Mouse (Mus musculus) lung, adult 2 months (tissue): ENCODE measurements around the gene Afap1. TPM values are rescaled to one million over a fixed set of nuclear protein-coding genes. Genes with fewer than 3 reads are reported as not detected.

ENCODE experiments used
- DNase-seq: peaks from one replicate; pipeline ENCODE4 v3.0.0; 2022
- H3K4me1 ChIP-seq: fragments of 200-500 bp; 2 replicates; pipeline ENCODE4 v1.6.1; 2011; ENCODE audit warnings: low read length; ENCODE audit not compliant: control insufficient read depth, insufficient read depth
- H3K4me3 ChIP-seq: fragments of 200-500 bp; replicated peaks from 2 replicates; pipeline ENCODE3; 2011; ENCODE audit warnings: low read depth, mild to moderate bottlenecking, control low read depth, low read length; ENCODE audit errors: extremely low read depth
- CTCF ChIP-seq: fragments of 200-500 bp; IDR thresholded peaks from 2 replicates; pipeline ENCODE4 v1.5.1; 2011; ENCODE audit warnings: mild to moderate bottlenecking, low read length, control low read depth; ENCODE audit not compliant: insufficient read depth
- POLR2A ChIP-seq: fragments of 200-500 bp; IDR thresholded peaks from 2 replicates; pipeline ENCODE4 v1.6.1; 2011; ENCODE audit warnings: low read depth, mild to moderate bottlenecking, control low read depth, low read length, borderline replicate concordance; ENCODE audit errors: extremely low read depth
- WGBS: fragments of 180-500 bp; shearing (Covaris S2); methylation state at CpG from one replicate; pipeline ENCODE4 v1.1.7; 2018; 5-methylcytosine and 5-hydroxymethylcytosine counted together
- polyA plus RNA-seq: library from polyadenylated mRNA; depleted of rRNA; stranded (reverse); fragments of >200 nt; gene quantifications from 2 replicates; pipeline ENCODE4 v1.2.3, GENCODE M21; 2012

The Afap1 gene
- polyA plus RNA-seq, 1 experiment: 19.7 TPM

DNA sequence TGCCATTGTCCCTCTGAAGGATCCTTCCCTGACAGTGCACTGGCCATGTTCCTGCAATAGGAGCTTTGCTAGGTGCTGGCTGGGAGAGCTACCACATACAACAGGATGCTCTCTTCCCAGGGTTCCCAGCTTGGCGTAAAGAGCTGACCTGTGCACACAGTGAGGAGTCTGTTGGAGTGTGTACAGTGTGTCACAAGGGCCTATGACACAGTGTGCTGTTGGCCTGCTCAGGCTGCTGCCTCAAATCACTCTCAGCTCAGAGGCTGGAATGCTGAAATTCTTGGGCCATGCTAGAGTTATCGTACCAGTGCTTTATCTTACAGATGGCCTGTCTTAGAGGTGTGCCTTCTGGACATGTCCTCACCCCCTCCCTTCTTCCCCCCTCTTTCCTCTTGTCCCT, 53.7 kb downstream of the Afap1 start:
- DNase-seq: no peak
- TF ChIP-seq POLR2A (no peak), CTCF (no peak)
- no peaks in the 10 kb centered on the region for H3K4me1 ChIP-seq
- 71% methylated on average over 2 of the region's 2 CpGs for WGBS
- H3K4me3 ChIP-seq: no peak overlapping the region

DNA sequence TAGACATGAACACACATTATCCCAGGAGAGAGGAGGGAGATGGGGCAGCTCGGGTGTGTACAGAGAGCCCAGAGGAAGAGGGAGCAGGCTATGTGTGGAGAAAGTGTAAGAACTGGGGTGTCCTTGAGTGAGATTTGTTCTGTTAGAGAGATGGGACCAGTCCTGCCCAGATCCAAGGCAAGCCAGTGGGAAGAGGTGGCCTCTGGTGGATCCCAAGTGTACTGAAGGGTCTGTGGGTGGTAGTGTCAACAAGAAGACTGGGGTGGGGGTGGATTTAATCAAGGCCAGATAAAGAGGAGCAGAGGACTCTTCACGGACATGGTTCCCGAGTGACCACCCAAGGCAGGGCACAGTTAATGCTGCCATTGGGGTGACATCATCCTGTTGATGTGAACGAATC, 54.3 kb downstream of the Afap1 start:
- no peak overlapping the region for H3K4me3 ChIP-seq
- WGBS: 65% methylated on average over 4 of the region's 4 CpGs
- DNase-seq: no peak

DNA sequence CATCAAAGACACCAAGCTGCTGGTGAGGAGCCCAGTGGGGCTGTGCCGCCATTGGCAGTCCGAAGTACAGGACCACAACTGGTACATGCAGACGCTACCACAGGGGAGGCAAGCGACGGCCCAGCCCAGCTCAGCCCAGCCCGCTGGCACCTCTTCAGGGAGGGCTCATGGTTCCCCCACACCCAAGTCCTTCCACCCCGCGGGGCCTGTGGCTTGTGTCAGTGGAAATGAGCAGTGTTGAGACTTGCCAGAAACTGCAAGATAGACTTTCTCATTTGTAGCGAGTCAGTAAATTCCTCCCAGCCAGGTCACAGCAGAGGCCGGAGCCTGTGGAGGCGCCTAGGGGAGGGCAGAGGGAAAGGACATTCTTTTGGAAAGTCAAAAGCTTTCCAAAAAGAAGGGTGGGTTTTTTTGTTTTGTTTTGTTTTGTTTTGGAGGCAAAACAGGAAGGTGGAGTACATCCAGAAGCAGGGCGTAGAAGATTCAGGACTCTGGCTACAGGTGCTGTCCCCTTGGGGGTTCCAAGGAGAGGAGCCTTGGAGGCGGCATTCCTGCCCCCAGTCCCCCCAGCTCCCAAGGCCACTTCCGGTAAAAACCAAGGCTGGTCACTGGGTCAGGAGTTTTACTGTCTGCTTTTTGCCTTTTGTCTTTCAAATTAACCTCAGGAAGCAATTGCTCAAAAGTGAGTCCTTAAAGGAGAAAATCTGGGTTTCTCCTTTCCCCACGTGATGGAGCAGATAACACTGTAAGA, 55.3 kb downstream of the Afap1 start:
- no peaks in the 10 kb centered on the region for H3K4me1 ChIP-seq
- DNase-seq: no peak
- TF ChIP-seq CTCF (no peak), POLR2A (no peak)
- WGBS: 69% methylated on average over 15 of the region's 15 CpGs
- H3K4me3 ChIP-seq: no peak overlapping the region

More for the DNA sequence above, 54.3 kb downstream of the Afap1 start:
- H3K4me1 ChIP-seq: no peaks in the 10 kb centered on the region
- no peak for TF ChIP-seq POLR2A
- TF ChIP-seq CTCF: no peak

DNA sequence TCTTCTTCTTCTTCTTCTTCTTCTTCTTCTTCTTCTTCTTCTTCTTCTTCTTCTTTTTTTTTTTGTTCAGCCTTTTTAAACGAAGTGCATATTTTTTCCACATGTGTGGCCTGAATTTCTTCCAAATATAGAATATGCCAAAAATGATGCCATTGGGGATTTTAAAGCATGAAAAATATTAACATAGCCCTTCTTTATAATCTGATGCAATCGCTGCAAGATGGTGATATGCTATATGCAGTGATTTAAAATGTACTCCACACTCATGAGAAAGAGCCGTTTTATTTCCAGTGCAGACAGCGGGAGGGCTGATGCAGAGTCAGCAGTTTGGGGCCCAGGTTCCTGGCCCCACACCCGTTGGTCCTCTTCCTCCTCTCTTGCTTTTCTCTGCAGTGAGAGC, 55.9 kb downstream of the Afap1 start:
- TF ChIP-seq POLR2A (no peak), CTCF (no peak)
- 71% methylated on average over 5 of the region's 5 CpGs for WGBS

DNA sequence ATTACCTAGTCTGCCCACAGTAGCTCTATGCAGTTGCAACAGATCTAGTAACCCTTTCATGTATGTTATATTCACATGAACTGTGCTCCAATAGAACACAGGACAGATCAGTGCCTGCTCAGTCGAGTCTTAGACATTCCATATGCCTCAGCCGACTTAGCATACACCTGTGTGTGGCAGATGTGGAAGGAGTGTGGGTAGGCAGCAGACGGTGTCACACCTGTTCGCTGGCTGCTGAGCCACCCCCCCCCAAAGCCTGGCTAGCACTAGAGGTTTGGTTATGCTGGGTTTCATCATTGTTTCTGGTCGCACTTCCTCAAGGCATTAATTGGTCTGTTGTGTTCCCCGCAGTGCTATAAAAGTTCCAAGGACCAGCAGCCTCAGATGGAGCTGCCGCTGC, 57.4 kb downstream of the Afap1 start:
- no peak for DNase-seq

More for the DNA sequence above, 55.9 kb downstream of the Afap1 start:
- no peaks in the 10 kb centered on the region for H3K4me1 ChIP-seq
- no peak overlapping the region for H3K4me3 ChIP-seq
- DNase-seq: no peak

DNA sequence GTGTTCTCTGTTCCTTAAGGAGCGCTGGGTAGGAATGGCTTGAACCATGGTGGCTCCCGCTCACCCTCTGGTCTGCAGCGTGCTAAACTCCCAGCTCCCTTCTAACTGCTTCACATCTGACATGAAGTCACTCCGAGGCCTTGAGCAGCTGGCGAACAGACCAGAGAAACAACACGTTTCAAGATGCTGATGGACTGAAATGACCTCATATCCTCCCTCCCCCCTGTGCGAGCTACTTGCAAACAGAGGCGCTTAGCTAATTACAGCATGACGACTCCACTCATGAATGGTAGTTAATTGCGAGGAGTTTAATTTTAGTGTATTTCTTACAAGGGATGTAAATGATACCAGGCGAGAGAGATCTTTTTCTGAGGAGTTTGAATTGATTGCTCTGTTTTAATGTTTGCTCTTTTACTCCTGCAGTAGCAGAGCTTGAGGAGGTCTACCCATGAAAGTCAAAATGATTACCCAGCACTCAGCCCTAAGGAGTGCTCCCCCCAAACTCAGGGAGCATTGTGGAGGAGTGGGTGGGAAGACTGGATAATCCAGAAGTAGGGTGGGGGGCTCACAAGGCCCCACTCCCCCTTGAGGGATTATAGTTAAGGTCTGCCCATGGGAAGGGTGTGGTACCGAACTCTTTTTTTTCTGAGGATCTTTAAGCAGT, 61.1 kb downstream of the Afap1 start:
- no peak for TF ChIP-seq CTCF
- no peak for TF ChIP-seq POLR2A
- Histone ChIP-seq H3K4me3 (no peak overlapping the region), H3K4me1 (no peaks in the 10 kb centered on the region)
- no peak for DNase-seq
- WGBS: 71% methylated on average over 12 of the region's 12 CpGs

More for the DNA sequence above, 57.4 kb downstream of the Afap1 start:
- no peaks in the 10 kb centered on the region for H3K4me1 ChIP-seq
- 85% methylated on average over 7 of the region's 7 CpGs for WGBS
- TF ChIP-seq POLR2A: no peak
- no peak for TF ChIP-seq CTCF
- H3K4me3 ChIP-seq: no peak overlapping the region

DNA sequence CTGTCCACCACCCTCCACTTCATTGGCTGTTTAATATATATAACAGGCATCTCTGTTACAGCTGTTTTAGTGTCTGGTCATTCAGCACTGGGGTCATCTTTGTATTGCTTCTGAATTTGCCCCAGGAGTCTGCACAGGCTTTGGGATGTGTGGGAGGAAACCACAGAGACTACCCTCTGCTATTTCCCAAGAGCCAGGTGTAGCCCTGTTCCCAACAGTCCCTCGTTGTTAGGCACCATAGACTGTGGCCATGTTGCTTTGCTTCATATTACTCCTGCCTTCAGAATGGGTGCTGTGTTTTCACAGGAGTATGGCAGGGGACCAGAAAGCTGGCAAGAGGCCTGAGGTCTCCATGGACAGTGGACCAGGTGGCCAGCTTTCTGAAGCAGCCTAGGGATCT, 63.1 kb downstream of the Afap1 start:
- WGBS: 76% methylated on average over 1 of the region's 1 CpGs

DNA sequence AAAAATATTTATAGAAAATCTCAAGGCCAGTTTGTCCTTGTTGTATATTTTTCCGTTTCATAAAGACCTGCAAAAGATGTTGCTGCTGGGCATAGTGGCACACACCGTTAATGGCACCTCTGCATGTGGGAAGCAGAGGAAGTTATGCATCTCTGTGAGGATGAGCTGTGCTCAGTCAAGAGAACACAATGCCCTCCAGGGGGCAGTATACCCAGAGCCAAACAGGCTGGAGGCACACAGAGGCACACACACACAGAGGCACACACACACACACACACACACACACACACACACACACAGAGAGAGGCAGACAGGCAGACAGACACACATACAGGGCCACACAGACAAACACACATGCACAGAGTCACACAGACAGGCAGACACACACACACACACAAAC, 65.6 kb downstream of the Afap1 start:
- Histone ChIP-seq H3K4me1 (no peaks in the 10 kb centered on the region), H3K4me3 (no peak overlapping the region)
- TF ChIP-seq POLR2A: no peak
- TF ChIP-seq CTCF: peak; percentile 20
- 78% methylated on average over 2 of the region's 2 CpGs for WGBS
- DNase-seq: no peak

More for the DNA sequence above, 63.1 kb downstream of the Afap1 start:
- TF ChIP-seq CTCF: no peak
- TF ChIP-seq POLR2A: no peak
- H3K4me1 ChIP-seq: no peaks in the 10 kb centered on the region
- no peak for DNase-seq
- H3K4me3 ChIP-seq: no peak overlapping the region

DNA sequence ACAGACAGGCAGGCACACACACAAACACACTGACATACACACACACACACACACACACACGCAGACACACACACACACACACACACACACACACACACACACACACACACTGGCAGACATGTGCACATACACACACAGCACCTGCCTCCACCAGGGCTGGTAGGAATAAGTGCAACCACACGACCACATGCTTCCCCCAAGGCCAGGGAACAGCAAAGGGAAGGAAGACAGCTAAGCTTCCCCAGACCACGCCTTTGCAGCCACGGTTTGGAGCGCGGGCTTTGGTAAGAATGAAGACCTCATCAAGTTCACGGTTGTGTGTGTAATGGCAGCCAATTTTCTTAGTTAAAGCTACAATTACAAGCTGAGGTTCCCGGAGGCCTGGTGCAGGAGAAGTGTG, 67.0 kb downstream of the Afap1 start:
- no peak for DNase-seq
- no peak for TF ChIP-seq CTCF
- TF ChIP-seq POLR2A: no peak
- WGBS: 60% methylated on average over 8 of the region's 8 CpGs
- Histone ChIP-seq H3K4me3 (no peak overlapping the region), H3K4me1 (no peaks in the 10 kb centered on the region)

DNA sequence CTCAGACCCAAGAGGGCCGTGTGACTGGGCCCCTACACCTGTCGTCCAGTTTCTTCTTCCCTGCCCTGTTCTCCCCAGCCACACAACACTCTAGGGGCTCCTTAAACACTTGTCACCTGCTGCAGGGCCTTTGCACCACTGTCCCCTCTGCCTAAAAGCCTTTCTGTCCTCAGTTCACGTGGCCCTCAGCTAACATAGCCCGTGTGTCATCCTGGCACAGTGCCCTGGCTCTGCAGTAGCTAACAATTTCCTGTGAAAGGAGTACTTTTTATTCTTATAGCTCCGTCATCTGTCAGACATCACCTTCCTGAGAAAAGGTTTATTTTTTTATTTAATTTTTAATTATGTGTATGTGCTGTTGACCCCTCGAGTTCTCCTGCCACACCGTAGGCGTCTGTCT, 68.2 kb downstream of the Afap1 start:
- no peaks in the 10 kb centered on the region for H3K4me1 ChIP-seq
- no peak overlapping the region for H3K4me3 ChIP-seq
- DNase-seq: no peak
- 57% methylated on average over 8 of the region's 8 CpGs for WGBS
- no peak for TF ChIP-seq CTCF
- no peak for TF ChIP-seq POLR2A
